Mouse (Mus musculus) neural tube, embryonic 14.5 days (tissue): Measurements from ENCODE around the gene Lrrc43. TPM values are rescaled to one million over a fixed set of nuclear protein-coding genes. Genes with fewer than 3 reads are reported as not detected.

Source experiments
- ATAC-seq: fragments of 200-750 bp; cut with Nextera tagmentation; 2 replicates; pipeline ENCODE4 v1.8.0; 2017; ENCODE audit warnings: low read depth, mild to moderate bottlenecking, moderate TSS enrichment, moderate library complexity
- H3K27ac ChIP-seq: fragments of 300-500 bp; sonication (generic); 2 replicates; pipeline ENCODE4 v1.5.1; 2014; ENCODE audit warnings: low read depth, mild to moderate bottlenecking, control low read depth, low read length, moderate library complexity, mixed read lengths
- H3K27me3 ChIP-seq: fragments of 300-500 bp; sonication (generic); 2 replicates; pipeline ENCODE4 v1.6.1; 2014; ENCODE audit warnings: low read length; ENCODE audit not compliant: control insufficient read depth, insufficient read depth
- H3K36me3 ChIP-seq: fragments of 300-500 bp; sonication (generic); 2 replicates; pipeline ENCODE4 v1.6.1; 2014; ENCODE audit warnings: low read length, mixed read lengths; ENCODE audit not compliant: control insufficient read depth, insufficient read depth
- H3K4me1 ChIP-seq: fragments of 300-500 bp; sonication (generic); 2 replicates; pipeline ENCODE4 v1.6.1; 2014; ENCODE audit warnings: low read length; ENCODE audit not compliant: control insufficient read depth, insufficient read depth
- H3K4me2 ChIP-seq: fragments of 300-500 bp; sonication (generic); 2 replicates; pipeline ENCODE4 v1.6.1; 2014; ENCODE audit warnings: mild to moderate bottlenecking, low read depth, low read length, control low read depth
- H3K4me3 ChIP-seq: fragments of 300-500 bp; sonication (generic); 2 replicates; pipeline ENCODE4 v1.5.1; 2014; ENCODE audit warnings: low read depth, low read length, control low read depth, mixed read lengths
- H3K9ac ChIP-seq: fragments of 300-500 bp; sonication (generic); replicated peaks from 2 replicates; pipeline ENCODE4 v1.6.1; 2014; ENCODE audit warnings: low read depth, mild to moderate bottlenecking, control low read depth, low read length, mixed read lengths
- H3K9me3 ChIP-seq: fragments of 300-500 bp; sonication (generic); 2 replicates; pipeline ENCODE4 v1.6.1; 2016; ENCODE audit warnings: low read length; ENCODE audit not compliant: control insufficient read depth
- WGBS: fragments of 180-500 bp; shearing (Covaris S2); extraction: QIAGEN DNeasy Blood & Tissue Kit; methylation state at CpG from one replicate; pipeline ENCODE4 v1.1.7; 2014; 5-methylcytosine and 5-hydroxymethylcytosine counted together
- microRNA-seq: library from miRNA; unstranded; fragments of <30 nt; microRNA quantifications from one replicate; pipeline ENCODE4, GENCODE M21; 2016
- polyA plus RNA-seq: library from polyadenylated mRNA; unstranded; fragments of >200 nt; fragmentation: Nextera tagmentation; extraction: Ambion mirVana; gene quantifications from 2 replicates; pipeline ENCODE4 v1.2.1, GENCODE M21; 2014

The Lrrc43 gene
- polyA plus RNA-seq, 1 experiment from 2014 or later: 0.44 TPM

- peak within 1 kb of the TSS; percentile 92 for H3K4me3 ChIP-seq
- no peaks in the 10 kb centered on the region for H3K27me3 ChIP-seq
- no peak for ATAC-seq
- 81% methylated on average over 7 of the region's 7 CpGs for WGBS
- peaks cover 11% of the 10 kb centered on the region; the same call in 1 of the 2 replicates for H3K36me3 ChIP-seq
- peak within 1 kb of the TSS; percentile 97 for H3K4me2 ChIP-seq
- H3K9me3 ChIP-seq: no peaks in the 10 kb centered on the region
- H3K9ac ChIP-seq: peak within 1 kb of the TSS; percentile 47; the same call in 1 of the 2 replicates
- H3K4me1 ChIP-seq: peaks cover 11% of the 10 kb centered on the region; the same call in 1 of the 2 replicates
- peak within 1 kb of the TSS; percentile 70 for H3K27ac ChIP-seq
Measured at GRCm38 (mm10) chr5:123525281-123525680, 36.2 kb downstream of the Lrrc43 start, which contains the start of gene Gm49027. Gene Gm49027, minus strand, starts transcription at chr5:123525488.

GRCm38 (mm10) chr5:123525916-123526495 lies 36.9 kb downstream of the Lrrc43 start:
- ATAC-seq: no peak
- no peaks in the 10 kb centered on the region for H3K9me3 ChIP-seq
- H3K4me2 ChIP-seq: no peak overlapping the region
- H3K36me3 ChIP-seq: peaks cover 16% of the 10 kb centered on the region; the same call in 1 of the 2 replicates
- no peaks in the 10 kb centered on the region for H3K27me3 ChIP-seq
- H3K27ac ChIP-seq: no peak overlapping the region
- WGBS: 93% methylated on average over 9 of the region's 9 CpGs
- H3K4me3 ChIP-seq: no peak overlapping the region
- no peak overlapping the region for H3K9ac ChIP-seq
- peaks cover 11% of the 10 kb centered on the region; the same call in 1 of the 2 replicates for H3K4me1 ChIP-seq

DNA sequence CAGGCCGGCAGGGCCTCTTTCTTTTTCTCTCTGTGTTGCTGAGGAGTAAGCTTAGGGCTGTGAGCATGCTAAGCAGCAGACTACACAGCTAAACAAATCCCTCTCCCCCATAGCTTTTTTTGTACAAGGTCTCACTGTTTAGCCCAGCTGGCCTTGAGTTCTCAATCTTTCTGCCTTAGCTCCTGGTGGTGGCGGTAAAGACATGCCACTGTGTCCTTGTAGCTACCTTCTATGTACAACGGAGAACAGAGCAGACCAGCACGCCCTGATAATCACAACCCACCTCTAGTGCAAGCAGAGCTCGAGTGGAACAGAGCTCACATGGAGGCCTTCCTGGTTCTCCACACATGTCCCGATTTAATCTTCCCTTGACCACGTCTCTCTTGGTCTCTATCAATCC lies 39.5 kb downstream of the Lrrc43 start:
- no peak overlapping the region for H3K4me2 ChIP-seq
- H3K4me3 ChIP-seq: no peak overlapping the region
- H3K9ac ChIP-seq: no peak overlapping the region
- no peaks in the 10 kb centered on the region for H3K9me3 ChIP-seq
- WGBS: 87% methylated on average over 7 of the region's 7 CpGs
- H3K27ac ChIP-seq: no peak overlapping the region
- H3K4me1 ChIP-seq: peaks cover 3% of the 10 kb centered on the region; the same call in 1 of the 2 replicates
- peaks cover 40% of the 10 kb centered on the region for H3K36me3 ChIP-seq
- H3K27me3 ChIP-seq: no peaks in the 10 kb centered on the region
- no peak for ATAC-seq

- no peak overlapping the region for H3K4me2 ChIP-seq
- WGBS: 92% methylated on average over 8 of the region's 8 CpGs
- ATAC-seq: no peak
- peaks cover 49% of the 10 kb centered on the region for H3K36me3 ChIP-seq
- no peaks in the 10 kb centered on the region for H3K27me3 ChIP-seq
- no peaks in the 10 kb centered on the region for H3K4me1 ChIP-seq
- H3K9ac ChIP-seq: no peak overlapping the region
- no peak overlapping the region for H3K4me3 ChIP-seq
- H3K27ac ChIP-seq: no peak overlapping the region
- H3K9me3 ChIP-seq: no peaks in the 10 kb centered on the region
Measured at GRCm38 (mm10) chr5:123530056-123530455, 41.0 kb downstream of the Lrrc43 start.

DNA sequence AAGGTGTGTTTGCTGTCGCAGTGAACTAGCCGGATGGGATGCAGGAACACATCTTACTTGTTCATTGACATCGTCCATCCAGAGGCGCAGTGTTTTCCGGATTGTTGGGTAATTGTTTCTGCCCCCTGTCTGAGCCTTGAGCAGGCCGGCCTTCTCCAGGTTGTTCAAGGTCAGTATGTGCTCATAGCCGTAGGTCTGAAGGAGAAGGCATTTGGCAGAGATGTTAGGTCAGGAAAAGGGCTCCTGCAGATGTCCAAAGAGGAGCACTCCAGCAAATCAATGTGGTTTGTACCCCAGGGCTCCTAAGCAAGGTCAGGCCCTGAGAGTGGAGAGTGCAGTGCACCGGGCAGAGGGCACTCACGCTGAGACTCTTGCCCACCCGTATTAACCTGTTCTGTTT lies 44.7 kb downstream of the Lrrc43 start:
- WGBS: 95% methylated on average over 10 of the region's 10 CpGs
- H3K9ac ChIP-seq: no peak overlapping the region
- no peak overlapping the region for H3K4me3 ChIP-seq
- ATAC-seq: no peak
- no peaks in the 10 kb centered on the region for H3K4me1 ChIP-seq
- no peak overlapping the region for H3K4me2 ChIP-seq
- peaks cover 62% of the 10 kb centered on the region for H3K36me3 ChIP-seq
- H3K27me3 ChIP-seq: no peaks in the 10 kb centered on the region
- H3K27ac ChIP-seq: no peak overlapping the region
- no peaks in the 10 kb centered on the region for H3K9me3 ChIP-seq

- H3K36me3 ChIP-seq: peaks cover 22% of the 10 kb centered on the region
- H3K4me2 ChIP-seq: no peak overlapping the region
- no peak for ATAC-seq
- H3K9ac ChIP-seq: no peak overlapping the region
- H3K27me3 ChIP-seq: no peaks in the 10 kb centered on the region
- 94% methylated on average over 7 of the region's 7 CpGs for WGBS
- no peaks in the 10 kb centered on the region for H3K9me3 ChIP-seq
- H3K4me1 ChIP-seq: no peaks in the 10 kb centered on the region
- H3K27ac ChIP-seq: no peak overlapping the region
- no peak overlapping the region for H3K4me3 ChIP-seq
Measured at GRCm38 (mm10) chr5:123555693-123556092, 66.6 kb downstream of the Lrrc43 start.

- H3K4me2 ChIP-seq: no peak overlapping the region
- no peaks in the 10 kb centered on the region for H3K27me3 ChIP-seq
- H3K9ac ChIP-seq: no peak overlapping the region
- WGBS: 80% methylated on average over 2 of the region's 2 CpGs
- ATAC-seq: no peak
- H3K9me3 ChIP-seq: no peaks in the 10 kb centered on the region
- H3K36me3 ChIP-seq: peaks cover 25% of the 10 kb centered on the region
- H3K4me1 ChIP-seq: no peaks in the 10 kb centered on the region
- H3K27ac ChIP-seq: no peak overlapping the region
- no peak overlapping the region for H3K4me3 ChIP-seq
Measured at GRCm38 (mm10) chr5:123556451-123556850, 67.3 kb downstream of the Lrrc43 start.

Small RNAs within 50 kb of the gene (microRNA-seq; reads per million reads assigned to microRNA genes)
- gene Mir7647: 0.85 reads per million

Other genes with a start within 250 kb of the Lrrc43 start
- gene Wdr66, start 237.2 kb upstream of the Lrrc43 start, polyA plus RNA-seq: 1.1 and 1.4 TPM in 2 replicates
- 38.7 and 40.8 TPM in 2 replicates for gene Bcl7a, start 145.5 kb upstream of the Lrrc43 start, polyA plus RNA-seq
- gene Mlxip, start 94.5 kb upstream of the Lrrc43 start, polyA plus RNA-seq: 24.4 and 26.7 TPM in 2 replicates
- not detected in 2 replicates for gene Il31, start 184 bp downstream of the Lrrc43 start, polyA plus RNA-seq
- gene B3gnt4, start 21.2 kb downstream of the Lrrc43 start, polyA plus RNA-seq: 0.79 and 1.3 TPM in 2 replicates
- gene Diablo, start 34.9 kb downstream of the Lrrc43 start, polyA plus RNA-seq: 111 and 113 TPM in 2 replicates
- gene Gm49027, start 36.2 kb downstream of the Lrrc43 start, polyA plus RNA-seq: 0.17 and 16.3 TPM in 2 replicates
- 47.3 and 50.8 TPM in 2 replicates for gene Vps33a, start 83.7 kb downstream of the Lrrc43 start, polyA plus RNA-seq
- 85.2 and 87.0 TPM in 2 replicates for gene Clip1, start 195.3 kb downstream of the Lrrc43 start, polyA plus RNA-seq
- 72.5 and 80.6 TPM in 2 replicates for gene Zcchc8, start 231.8 kb downstream of the Lrrc43 start, polyA plus RNA-seq